Mouse (Mus musculus): ENCODE results near the gene Insl3. TPM values are rescaled to one million over a fixed set of nuclear protein-coding genes. Genes with fewer than 3 reads are reported as not detected.

Insl3 gene
- total RNA-seq, 2 experiments from 2014 or later, result 2.3 to 2.4 TPM

Other genes with a start within 250 kb of the Insl3 start
- 100 to 1,000 TPM; 145 to 159 TPM for gene Abhd8, start 225.6 kb upstream of the Insl3 start, total RNA-seq (2021)
- 10 to 100 TPM; 59.5 to 69.2 TPM for gene Mrpl34, start 224.3 kb upstream of the Insl3 start, total RNA-seq (2021)
- 100 to 1,000 TPM; 128 to 130 TPM for gene Dda1, start 220.0 kb upstream of the Insl3 start, total RNA-seq (2021)
- 10 to 100 TPM; 64.3 to 71.5 TPM for gene Ano8, start 203.3 kb upstream of the Insl3 start, total RNA-seq (2021)
- 10 to 100 TPM; 26.4 to 29.4 TPM for gene Gtpbp3, start 201.1 kb upstream of the Insl3 start, total RNA-seq (2021)
- gene Plvap, start 177.5 kb upstream of the Insl3 start, total RNA-seq (2021), result 1 to 10 TPM; 8.1 to 9.2 TPM
- not detected for gene Ccdc194, start 163.5 kb upstream of the Insl3 start, total RNA-seq (2021)
- 1 to 10 TPM; 4.1 to 4.8 TPM for gene Bst2, start 151.8 kb upstream of the Insl3 start, total RNA-seq (2021)
- gene Mvb12a, start 146.3 kb upstream of the Insl3 start, total RNA-seq (2021), result 10 to 100 TPM; 36.9 to 40.7 TPM
- gene Tmem221, start 130.3 kb upstream of the Insl3 start, total RNA-seq (2021), result not detected
- not detected for gene Nxnl1, start 122.6 kb upstream of the Insl3 start, total RNA-seq (2021)
- gene Slc27a1, start 120.3 kb upstream of the Insl3 start, total RNA-seq (2021), result 10 to 100 TPM; 76.8 to 92.7 TPM
- 10 to 100 TPM; 75.1 to 81.0 TPM for gene Pgls, start 97.0 kb upstream of the Insl3 start, total RNA-seq (2021)
- gene Fam129c, start 91.6 kb upstream of the Insl3 start, total RNA-seq (2021), result 1 to 10 TPM; 4.6 to 5.8 TPM
- 10 to 100 TPM; 65.8 to 77.0 TPM for gene Colgalt1, start 78.2 kb upstream of the Insl3 start, total RNA-seq (2021)
- 100 to 1,000 TPM; 242 to 246 TPM for gene Unc13a, start 17.5 kb upstream of the Insl3 start, total RNA-seq (2021)
- gene Jak3, start 12.9 kb upstream of the Insl3 start, total RNA-seq (2021), result 1 to 10 TPM; 7.7 to 7.8 TPM
- gene B3gnt3, start 12.6 kb downstream of the Insl3 start, total RNA-seq (2021), result under 1 TPM; 0.42 to 0.64 TPM
- 100 to 1,000 TPM; 111 to 119 TPM for gene Fcho1, start 36.5 kb downstream of the Insl3 start, total RNA-seq (2021)
- 10 to 100 TPM; 10.4 to 12.3 TPM for gene Zfp709, start 192.8 kb downstream of the Insl3 start, total RNA-seq (2021)
- 10 to 100 TPM; 13.0 to 15.2 TPM for gene Zfp882, start 219.4 kb downstream of the Insl3 start, total RNA-seq (2021)
- 10 to 100 TPM; 27.9 to 28.2 TPM for gene Zfp617, start 219.4 kb downstream of the Insl3 start, total RNA-seq (2021)

Measured in layer of hippocampus, postnatal 10 days (tissue).